Mouse (Mus musculus): Measurements from ENCODE around the gene D430042O09Rik. TPM values are rescaled to one million over a fixed set of nuclear protein-coding genes. Genes with fewer than 3 reads are reported as not detected.

Gene D430042O09Rik
- polyA plus RNA-seq, 1 experiment from 2014 or later = 9.8 TPM

- H3K4me3 ChIP-seq (ENCODE audit: low read depth, low read length) = no peak overlapping the region
- 86% methylated on average over 5 of the region's 5 CpGs for WGBS
- H3K36me3 ChIP-seq (replicated peaks; ENCODE audit: control insufficient read depth, insufficient read depth, low read depth, low read length) = no peaks in the 10 kb centered on the region
- no peak overlapping the region for H3K27ac ChIP-seq (replicated peaks; ENCODE audit: low read depth, low read length)
- no peaks in the 10 kb centered on the region for H3K9me3 ChIP-seq (replicated peaks; ENCODE audit: control insufficient read depth, low read length)
- no peaks in the 10 kb centered on the region for H3K4me1 ChIP-seq (ENCODE audit: control insufficient read depth, insufficient read depth, low read length)
- H3K27me3 ChIP-seq (ENCODE audit: control insufficient read depth, insufficient read depth, low read length) = no peaks in the 10 kb centered on the region
- no peak for DNase-seq (ENCODE audit: low spot score)
- ATAC-seq (replicated peaks; ENCODE audit: insufficient number of reproducible peaks, low FRiP score, low TSS enrichment, low read depth) = no peak
- no peak overlapping the region for H3K9ac ChIP-seq (replicated peaks; ENCODE audit: low read length)
- no peak overlapping the region for H3K4me2 ChIP-seq (ENCODE audit: low read depth, low read length)
Observed at GRCm38 (mm10) chr7:125920801-125921200, 213.1 kb downstream of the D430042O09Rik start.

- no peaks in the 10 kb centered on the region for H3K9me3 ChIP-seq (replicated peaks; ENCODE audit: control insufficient read depth, low read length)
- no peaks in the 10 kb centered on the region for H3K36me3 ChIP-seq (replicated peaks; ENCODE audit: control insufficient read depth, insufficient read depth, low read depth, low read length)
- DNase-seq (ENCODE audit: low spot score) (no peak), ATAC-seq (replicated peaks; ENCODE audit: insufficient number of reproducible peaks, low FRiP score, low TSS enrichment, low read depth) (no peak)
- H3K27ac ChIP-seq (replicated peaks; ENCODE audit: low read depth, low read length) = no peak overlapping the region
- 85% methylated on average over 5 of the region's 5 CpGs for WGBS
- H3K9ac ChIP-seq (replicated peaks; ENCODE audit: low read length) = no peak overlapping the region
- no peaks in the 10 kb centered on the region for H3K4me1 ChIP-seq (ENCODE audit: control insufficient read depth, insufficient read depth, low read length)
- H3K27me3 ChIP-seq (ENCODE audit: control insufficient read depth, insufficient read depth, low read length) = no peaks in the 10 kb centered on the region
- no peak overlapping the region for H3K4me3 ChIP-seq (ENCODE audit: low read depth, low read length)
- H3K4me2 ChIP-seq (ENCODE audit: low read depth, low read length) = no peak overlapping the region
Observed at GRCm38 (mm10) chr7:125924044-125924443, 216.4 kb downstream of the D430042O09Rik start.

Other genes with a start within 250 kb of the D430042O09Rik start
- 119 and 132 TPM in 2 replicates for gene Nsmce1, start 216.3 kb upstream of the D430042O09Rik start, polyA plus RNA-seq (2014; fragmentation: Nextera tagmentation; extraction: Ambion mirVana)
- gene Il4ra, start 155.8 kb upstream of the D430042O09Rik start, polyA plus RNA-seq (2014; fragmentation: Nextera tagmentation; extraction: Ambion mirVana) = 1.8 and 2.0 TPM in 2 replicates
- gene Il21r, start 104.5 kb upstream of the D430042O09Rik start, polyA plus RNA-seq (2014; fragmentation: Nextera tagmentation; extraction: Ambion mirVana) = 0.11 and 0.20 TPM in 2 replicates
- gene Gtf3c1, start 108 bp upstream of the D430042O09Rik start, polyA plus RNA-seq (2014; fragmentation: Nextera tagmentation; extraction: Ambion mirVana) = 29.8 and 32.8 TPM in 2 replicates

All from embryonic facial prominence, embryonic 11.5 days (tissue).